12 mouse cellular contexts compared by ENCODE assay signal in the genomic region with DNA sequence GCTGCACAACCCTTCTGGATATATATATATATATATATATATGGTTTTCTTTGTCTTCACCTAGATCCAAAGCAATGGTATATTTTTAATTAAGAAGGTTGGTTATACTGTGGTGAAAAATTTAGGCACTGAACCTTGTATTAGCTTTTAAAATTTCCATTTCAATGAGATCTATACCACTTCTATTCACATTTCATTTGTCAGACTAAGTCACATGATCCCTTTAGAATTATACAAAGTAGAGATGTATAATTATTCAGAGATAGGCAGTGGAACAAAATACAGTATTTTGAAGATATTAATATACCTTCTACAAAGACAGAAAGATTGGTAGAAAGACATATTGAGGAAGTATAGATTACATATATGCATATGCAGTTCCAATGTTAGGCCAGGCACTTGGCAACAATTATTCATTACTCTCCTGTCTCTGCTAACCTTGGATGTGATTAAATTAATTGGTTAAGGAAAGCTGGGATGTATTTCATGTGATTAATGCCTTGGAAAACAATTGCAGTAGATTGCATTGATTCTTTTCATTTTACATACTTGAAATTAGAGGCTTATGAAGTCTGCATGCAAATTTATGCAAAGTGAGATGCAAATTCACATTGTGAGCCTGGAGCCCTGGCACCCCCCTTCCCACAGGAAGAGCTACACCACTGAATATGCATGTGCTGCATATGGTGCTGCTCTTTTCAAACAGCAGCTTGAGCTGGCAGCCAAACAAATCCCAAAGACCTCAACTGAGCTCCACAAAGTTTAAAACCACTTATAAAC.
DNase-seq lines count a peak whose midpoint lies in the region; ATAC-seq and TF ChIP-seq lines count a peak whose summit lies in the region.
"Had no signal": no experiment of that assay in that cellular context is flagged by ENCODE, and none has a peak within 500 bp of the region (broad histone marks: within the 10 kb centered on the region; RNA-seq: fewer than 3 reads in every experiment).

No protein-coding gene starts in this region.

- no peak for TF ChIP-seq POLR2A in CH12.LX (IDR thresholded peaks at IDR 0.05; ENCODE audit: low read depth, low read length)

- no peak for TF ChIP-seq CTCF in CH12.LX (conservative IDR thresholded peaks at IDR 0.05 in 1 of 2, IDR thresholded peaks at IDR 0.05 in 1 of 2; ENCODE audit: low read depth in 2 of 2, low read length in 2 of 2)
- TF ChIP-seq CTCF in forebrain, postnatal 0 days (IDR thresholded peaks at IDR 0.05; ENCODE audit: low read depth): no peak
- TF ChIP-seq CTCF in intestine, postnatal 0 days (IDR thresholded peaks at IDR 0.05; ENCODE audit: low read depth): no peak

- no peak for TF ChIP-seq EP300 in CH12.LX (IDR thresholded peaks at IDR 0.05; ENCODE audit: low read length)

- in situ Hi-C loops in CH12.LX (cut with MboI; ENCODE audit: low pct_ligation_motif_present, low pct_unique_long_range_greater_than_20kb, low sequenced_read_pairs): no loop called here

- H3K27ac ChIP-seq in CH12.LX (ENCODE audit: insufficient read depth, low read depth): no peak overlapping the region
- H3K27ac ChIP-seq in forebrain, postnatal 0 days (ENCODE audit: low read depth, low read length): no peak overlapping the region; the same call in 1 of the 2 replicates
- peak overlapping the region; percentile 33; the same call in 1 of the 2 replicates for H3K27ac ChIP-seq in midbrain, embryonic 14.5 days (replicated peaks; ENCODE audit: low read depth, low read length)
- no peak overlapping the region for H3K27ac ChIP-seq in kidney, embryonic 14.5 days (ENCODE audit: low read depth, low read length)
- no peak overlapping the region for H3K27ac ChIP-seq in intestine, postnatal 0 days (ENCODE audit: low read depth, low read length)
- H3K27ac ChIP-seq in heart, embryonic 12.5 days (ENCODE audit: poor library complexity, severe bottlenecking): no peak overlapping the region
- H3K27ac ChIP-seq: heart, embryonic 15.5 days; kidney, postnatal 0 days had no signal

- H3K79me2 ChIP-seq in CH12.LX (replicated peaks; ENCODE audit: control insufficient read depth, extremely low read depth, insufficient read depth, poor library complexity, severe bottlenecking): no peaks in the 10 kb centered on the region

- H3K36me3 ChIP-seq in CH12.LX (replicated peaks in 1 of 2; ENCODE audit: control insufficient read depth in 1 of 2, insufficient read depth in 1 of 2, low read length in 1 of 2): no peaks in the 10 kb centered on the region
- H3K36me3 ChIP-seq in forebrain, postnatal 0 days (ENCODE audit: insufficient read depth): no peaks in the 10 kb centered on the region
- H3K36me3 ChIP-seq in midbrain, embryonic 14.5 days (ENCODE audit: control insufficient read depth, insufficient read depth, low read length): no peaks in the 10 kb centered on the region
- H3K36me3 ChIP-seq in kidney, embryonic 14.5 days (ENCODE audit: control insufficient read depth, insufficient read depth, low read length): no peaks in the 10 kb centered on the region
- H3K36me3 ChIP-seq in intestine, postnatal 0 days (ENCODE audit: control insufficient read depth, insufficient read depth): no peaks in the 10 kb centered on the region
- no peaks in the 10 kb centered on the region for H3K36me3 ChIP-seq in heart, embryonic 12.5 days
- H3K36me3 ChIP-seq: heart, embryonic 15.5 days had no signal

- H3K27me3 ChIP-seq in CH12.LX (replicated peaks): no peaks in the 10 kb centered on the region
- no peaks in the 10 kb centered on the region for H3K27me3 ChIP-seq in forebrain, postnatal 0 days (ENCODE audit: insufficient read depth, low read length)
- H3K27me3 ChIP-seq in midbrain, embryonic 14.5 days (ENCODE audit: control insufficient read depth, insufficient read depth, low read length): no peaks in the 10 kb centered on the region
- H3K27me3 ChIP-seq in kidney, embryonic 14.5 days (ENCODE audit: control insufficient read depth, insufficient read depth, low read length): no peaks in the 10 kb centered on the region
- no peaks in the 10 kb centered on the region for H3K27me3 ChIP-seq in intestine, postnatal 0 days (replicated peaks; ENCODE audit: control insufficient read depth, insufficient read depth, low read length)
- H3K27me3 ChIP-seq in heart, embryonic 12.5 days (replicated peaks): no peaks in the 10 kb centered on the region
- H3K27me3 ChIP-seq: heart, embryonic 15.5 days had no signal

- no peak overlapping the region for H3K9ac ChIP-seq in CH12.LX (ENCODE audit: insufficient read depth, low read depth)
- H3K9ac ChIP-seq in forebrain, postnatal 0 days: no peak overlapping the region
- H3K9ac ChIP-seq in midbrain, embryonic 14.5 days (replicated peaks; ENCODE audit: low read length): no peak overlapping the region
- H3K9ac ChIP-seq in kidney, embryonic 14.5 days (ENCODE audit: low read depth, low read length): no peak overlapping the region
- no peak overlapping the region for H3K9ac ChIP-seq in intestine, postnatal 0 days (ENCODE audit: low read depth, low read length)
- H3K9ac ChIP-seq in heart, embryonic 12.5 days: no peak overlapping the region
- H3K9ac ChIP-seq: heart, embryonic 15.5 days had no signal

- no peak overlapping the region for H3K4me3 ChIP-seq in CH12.LX (replicated peaks in 1 of 3; ENCODE audit: low read depth in 2 of 3, low read length in 2 of 3, poor library complexity in 1 of 3)
- no peak overlapping the region for H3K4me3 ChIP-seq in forebrain, postnatal 0 days (ENCODE audit: low read depth, low read length)
- no peak overlapping the region for H3K4me3 ChIP-seq in midbrain, embryonic 14.5 days (replicated peaks; ENCODE audit: low read depth, low read length)
- no peak overlapping the region for H3K4me3 ChIP-seq in kidney, embryonic 14.5 days (ENCODE audit: low read length)
- H3K4me3 ChIP-seq in intestine, postnatal 0 days (ENCODE audit: low read depth, low read length): no peak overlapping the region
- no peak overlapping the region for H3K4me3 ChIP-seq in heart, embryonic 12.5 days
- H3K4me3 ChIP-seq: erythroblast, embryonic 14.5 days; heart, embryonic 15.5 days had no signal

- H3K9me3 ChIP-seq in CH12.LX (replicated peaks; ENCODE audit: low read length): no peaks in the 10 kb centered on the region
- no peaks in the 10 kb centered on the region for H3K9me3 ChIP-seq in forebrain, postnatal 0 days (ENCODE audit: low read length)
- no peaks in the 10 kb centered on the region for H3K9me3 ChIP-seq in midbrain, embryonic 14.5 days (ENCODE audit: control insufficient read depth, low read length)
- no peaks in the 10 kb centered on the region for H3K9me3 ChIP-seq in kidney, embryonic 14.5 days (ENCODE audit: control insufficient read depth, low read length)
- no peaks in the 10 kb centered on the region for H3K9me3 ChIP-seq in intestine, postnatal 0 days (ENCODE audit: control insufficient read depth)
- H3K9me3 ChIP-seq in heart, embryonic 12.5 days (replicated peaks): no peaks in the 10 kb centered on the region
- H3K9me3 ChIP-seq: heart, embryonic 15.5 days had no signal

- ATAC-seq in forebrain, postnatal 0 days: peak; percentile 99
- peak; percentile 93 for ATAC-seq in midbrain, embryonic 14.5 days (ENCODE audit: low FRiP score, low TSS enrichment)
- no peak for ATAC-seq in kidney, embryonic 14.5 days (ENCODE audit: low FRiP score, low TSS enrichment)
- ATAC-seq in intestine, postnatal 0 days: no peak
- ATAC-seq in heart, embryonic 12.5 days (ENCODE audit: insufficient number of reproducible peaks, low FRiP score): no peak

- dilution Hi-C loops in CH12.LX (cut with MboI; ENCODE audit: extremely low pct_ligation_motif_present, extremely low pct_unique_long_range_greater_than_20kb, low sequenced_read_pairs): no loop called here

- DNase-seq in CH12.LX (ENCODE audit: extremely low read depth): peak; percentile 1
- DNase-seq in forebrain, postnatal 0 days: peak; percentile 85
- peak; percentile 16 for DNase-seq in layer of hippocampus, adult 9-10 months (ENCODE audit: low spot score)
- peak; percentile 77 for DNase-seq in midbrain, embryonic 14.5 days
- no peak for DNase-seq in yolk sac, embryonic 10.5 days (ENCODE audit: low spot score)
- DNase-seq: lung, adult 18-20 months had no signal

- no peak for TF ChIP-seq RAD21 in CH12.LX (IDR thresholded peaks at IDR 0.05; ENCODE audit: low read depth, low read length)

- no peaks in the 10 kb centered on the region for H3K4me1 ChIP-seq in CH12.LX (ENCODE audit: control insufficient read depth in 1 of 2, insufficient read depth in 2 of 2)
- no peaks in the 10 kb centered on the region for H3K4me1 ChIP-seq in forebrain, postnatal 0 days (ENCODE audit: insufficient read depth)
- no peaks in the 10 kb centered on the region for H3K4me1 ChIP-seq in midbrain, embryonic 14.5 days (ENCODE audit: control insufficient read depth, insufficient read depth, low read length)
- no peaks in the 10 kb centered on the region for H3K4me1 ChIP-seq in kidney, embryonic 14.5 days (ENCODE audit: control insufficient read depth, insufficient read depth, low read length)
- H3K4me1 ChIP-seq in intestine, postnatal 0 days (replicated peaks; ENCODE audit: control insufficient read depth, insufficient read depth, low read length): no peaks in the 10 kb centered on the region
- H3K4me1 ChIP-seq in heart, embryonic 12.5 days (replicated peaks): no peaks in the 10 kb centered on the region
- H3K4me1 ChIP-seq: heart, embryonic 15.5 days had no signal

- H3K4me2 ChIP-seq in CH12.LX (ENCODE audit: insufficient read depth, low read depth, poor library complexity, severe bottlenecking): no peak overlapping the region
- no peak overlapping the region for H3K4me2 ChIP-seq in forebrain, postnatal 0 days (ENCODE audit: low read depth)
- no peak overlapping the region for H3K4me2 ChIP-seq in midbrain, embryonic 14.5 days (ENCODE audit: low read length)
- no peak overlapping the region for H3K4me2 ChIP-seq in kidney, embryonic 14.5 days (replicated peaks; ENCODE audit: low read depth, low read length)
- H3K4me2 ChIP-seq in intestine, postnatal 0 days (replicated peaks; ENCODE audit: low read depth): no peak overlapping the region
- no peak overlapping the region for H3K4me2 ChIP-seq in heart, embryonic 12.5 days
- H3K4me2 ChIP-seq: heart, embryonic 15.5 days had no signal

TF ChIP-seq in CH12.LX, 34 proteins besides CTCF, POLR2A, EP300 and RAD21 (continues in another document):
- TF ChIP-seq ETS1 (conservative IDR thresholded peaks at IDR 0.05; ENCODE audit: low read depth, low read length) (no peak), JUND (conservative IDR thresholded peaks at IDR 0.05; ENCODE audit: low read depth, low read length) (no peak), HCFC1 (IDR thresholded peaks at IDR 0.05; ENCODE audit: low read depth, low read length) (no peak), PAX5 (IDR thresholded peaks at IDR 0.05; ENCODE audit: low read length) (no peak), ELF1 (IDR thresholded peaks at IDR 0.05; ENCODE audit: low read depth, low read length) (no peak), CHD1 (IDR thresholded peaks at IDR 0.05; ENCODE audit: low read depth, low read length) (no peak), NELFE (IDR thresholded peaks at IDR 0.05; ENCODE audit: low read depth, low read length) (no peak), POLR2AphosphoS2 (IDR thresholded peaks at IDR 0.05; ENCODE audit: low read depth, low read length) (no peak), NRF1 (IDR thresholded peaks at IDR 0.05; ENCODE audit: low read depth, low read length) (no peak), E2F4 (IDR thresholded peaks at IDR 0.05; ENCODE audit: insufficient replicate concordance, low read depth, low read length) (no peak)

Comparison
In these comparisons a context has a peak if more than half of its experiments do, and no peak if none do; other contexts are left out.
1. ATAC-seq: peak in forebrain, postnatal 0 days (single experiment) and midbrain, embryonic 14.5 days (single experiment); none in kidney, embryonic 14.5 days (single experiment), intestine, postnatal 0 days (single experiment) and heart, embryonic 12.5 days (single experiment).